Mouse (Mus musculus): Measurements from ENCODE around the gene Rdh1.
A peak's percentile ranks its signal among the peaks of the same experiment; 100 is the strongest.

The Rdh1 gene

GRCm38 (mm10) chr10:127759181-127760110 is at the start of gene Rdh1, which contains the start of gene Rdh16f1:
Gene Rdh1 (plus strand): TSS chr10:127759721.
Gene Rdh16f1 (plus strand): TSS chr10:127759787.
- no peak for DNase-seq

GRCm38 (mm10) chr10:127710331-127710730 is 49.2 kb upstream of the Rdh1 start:
- DNase-seq = no peak

- DNase-seq = no peak
These were observed 46.8 kb upstream of the Rdh1 start for GRCm38 (mm10) chr10:127712736-127713135.

GRCm38 (mm10) chr10:127721671-127722418 is 37.7 kb upstream of the Rdh1 start:
- DNase-seq = no peak

GRCm38 (mm10) chr10:127724178-127724577 is 35.3 kb upstream of the Rdh1 start, which contains the start of gene Tac2:
Gene Tac2 (plus strand): TSS chr10:127724478.
- no peak for DNase-seq

- no peak for DNase-seq
These were observed 34.4 kb upstream of the Rdh1 start for GRCm38 (mm10) chr10:127725136-127725535.

GRCm38 (mm10) chr10:127728437-127728836 is 31.1 kb upstream of the Rdh1 start:
- no peak for DNase-seq

- no peak for DNase-seq
These were observed 29.1 kb upstream of the Rdh1 start for GRCm38 (mm10) chr10:127730285-127730932.

GRCm38 (mm10) chr10:127730933-127731310 is 28.6 kb upstream of the Rdh1 start:
- DNase-seq = no peak

GRCm38 (mm10) chr10:127731397-127731796 is 28.1 kb upstream of the Rdh1 start:
- DNase-seq = no peak

GRCm38 (mm10) chr10:127734434-127734833 is 25.1 kb upstream of the Rdh1 start:
- no peak for DNase-seq

- peak; percentile 38 to 55 for DNase-seq
These were observed 23.3 kb upstream of the Rdh1 start for GRCm38 (mm10) chr10:127736266-127736665.

GRCm38 (mm10) chr10:127736916-127737315 is 22.6 kb upstream of the Rdh1 start:
- DNase-seq = peak; percentile 51 to 58

- no peak for DNase-seq
These were observed 22.0 kb upstream of the Rdh1 start for GRCm38 (mm10) chr10:127737552-127737951.

- DNase-seq = peak; percentile 71 to 72
These were observed 21.2 kb upstream of the Rdh1 start for GRCm38 (mm10) chr10:127738151-127738882.

GRCm38 (mm10) chr10:127739083-127739660 is 20.3 kb upstream of the Rdh1 start, which contains the start of gene Zbtb39:
Gene Zbtb39 (plus strand): TSS chr10:127739538.
- DNase-seq = peak; percentile 89 to 92

- DNase-seq = peak in 1 of 2 experiments; percentile 36
These were observed 19.8 kb upstream of the Rdh1 start for GRCm38 (mm10) chr10:127739661-127740161.

- DNase-seq = peak; percentile 78
These were observed 14.9 kb upstream of the Rdh1 start for GRCm38 (mm10) chr10:127744661-127745060.

GRCm38 (mm10) chr10:127745886-127746285 is 13.6 kb upstream of the Rdh1 start:
- no peak for DNase-seq

GRCm38 (mm10) chr10:127747254-127747653 is 12.3 kb upstream of the Rdh1 start:
- DNase-seq = no peak

GRCm38 (mm10) chr10:127748847-127749612 is 10.5 kb upstream of the Rdh1 start:
- no peak for DNase-seq

All from B cell, adult 2 months (primary cell).